Mouse (Mus musculus): ENCODE data around the gene Usp37. TPM values are rescaled to one million over a fixed set of nuclear protein-coding genes. Genes with fewer than 3 reads are reported as not detected.

Gene Usp37
- total RNA-seq (2014; fragmentation: Nextera tagmentation) (112 and 117 TPM in 2 replicates), total RNA-seq (2017) (72.2 and 89.3 TPM in 2 replicates), polyA plus RNA-seq (2012) (2.9 and 9.7 TPM in 2 replicates)

DNA sequence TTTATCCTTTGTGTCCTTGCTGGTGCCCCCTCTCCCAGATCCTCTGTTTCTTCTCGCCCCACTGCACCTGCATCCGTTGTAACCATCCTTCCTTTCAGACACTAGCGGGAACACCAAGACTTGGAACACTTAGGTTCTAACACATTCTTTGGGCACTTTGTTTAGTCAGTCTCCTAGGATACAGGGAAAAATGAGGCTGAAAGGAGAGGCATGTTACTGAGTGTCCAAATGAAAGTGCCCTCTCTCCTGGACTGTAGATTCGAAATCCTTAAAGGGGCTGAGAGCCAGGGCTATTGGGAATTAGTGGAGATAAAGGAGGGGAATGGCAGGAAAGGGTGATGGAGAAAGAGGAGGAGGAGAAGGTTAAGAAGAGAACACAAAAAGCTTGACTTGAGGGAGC, at the start of gene Usp37:
TSS of gene Usp37 (minus strand) at position 101 of the 400 bp plus-strand sequence.
- Histone ChIP-seq H3K4me1 (ENCODE audit: insufficient read depth, low read depth, low read length) (no peaks in the 10 kb centered on the region), H3K36me3 (replicated peaks) (no peaks in the 10 kb centered on the region), H3K4me3 (ENCODE audit: low read depth, low read length) (no peak within 1 kb of the TSS), H3K9me3 (replicated peaks) (no peaks in the 10 kb centered on the region), H3K27me3 (ENCODE audit: insufficient read depth, low read length) (peaks cover 62% of the 10 kb centered on the region)
- TF ChIP-seq GATA2 (IDR thresholded peaks at IDR 0.05; ENCODE audit: borderline replicate concordance, low read depth, low read length) (no peak), CTCF (IDR thresholded peaks at IDR 0.05; ENCODE audit: low read depth, low read length) (no peak), GATA1 (IDR thresholded peaks at IDR 0.05; ENCODE audit: borderline replicate concordance, low read length) (no peak), TAL1 (conservative IDR thresholded peaks at IDR 0.05; ENCODE audit: low read depth, low read length) (no peak), POLR2AphosphoS5 (IDR thresholded peaks at IDR 0.05; ENCODE audit: insufficient replicate concordance, low read depth, low read length) (no peak)
- ATAC-seq (ENCODE audit: extremely low read depth, insufficient number of reproducible peaks, low FRiP score, poor library complexity, severe bottlenecking), result no peak
- DNase-seq (ENCODE audit: low spot score), result no peak

DNA sequence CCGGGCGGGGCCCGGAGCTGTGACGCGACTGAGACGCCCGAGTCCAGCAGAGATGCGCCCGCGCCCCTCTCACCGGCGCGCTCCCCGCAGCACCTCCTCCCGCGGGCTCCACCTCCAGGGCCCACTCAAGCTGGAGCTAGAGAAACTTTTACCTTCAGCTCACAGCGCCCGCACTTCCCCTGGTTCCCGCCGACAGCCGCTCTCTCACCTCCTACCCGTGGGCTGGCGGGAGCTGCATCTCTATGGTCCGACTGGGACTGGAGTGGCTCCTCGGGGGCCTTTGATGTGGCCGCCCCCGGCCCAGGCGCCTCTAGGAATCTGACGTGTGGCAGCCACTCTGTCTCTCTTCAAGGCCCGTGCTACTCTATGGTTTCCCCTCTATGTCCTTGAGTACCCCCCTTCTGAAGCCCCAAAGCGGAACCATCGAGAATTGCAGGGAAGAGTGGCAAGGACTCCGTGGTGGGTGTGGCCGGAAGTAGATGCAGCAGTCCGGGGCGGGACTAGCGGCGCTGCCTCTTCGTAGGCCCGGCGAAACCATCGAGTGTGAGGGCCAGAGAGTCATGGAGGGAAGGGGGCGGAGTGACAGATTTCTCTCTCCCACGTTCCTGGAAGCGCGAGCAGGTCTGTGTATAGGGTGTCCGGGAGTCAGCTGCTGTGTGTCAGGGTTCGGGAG, 43.8 kb upstream of the Usp37 start, which contains the start of the genes Zfp142 and Bcs1l:
TSS of gene Zfp142 (minus strand) at position 474 of the 673 bp plus-strand sequence.
TSS of gene Bcs1l (plus strand) at position 517 of the 673 bp plus-strand sequence.
- peak within 1 kb of the TSS; percentile 77 for H3K4me3 ChIP-seq (ENCODE audit: low read depth, low read length)
- TF ChIP-seq TAL1 (conservative IDR thresholded peaks at IDR 0.05; ENCODE audit: low read depth, low read length) (no peak), POLR2AphosphoS5 (IDR thresholded peaks at IDR 0.05; ENCODE audit: insufficient replicate concordance, low read depth, low read length) (no peak), CTCF (IDR thresholded peaks at IDR 0.05; ENCODE audit: low read depth, low read length) (no peak), GATA1 (IDR thresholded peaks at IDR 0.05; ENCODE audit: borderline replicate concordance, low read length) (no peak), GATA2 (IDR thresholded peaks at IDR 0.05; ENCODE audit: borderline replicate concordance, low read depth, low read length) (no peak)
- no peaks in the 10 kb centered on the region for H3K9me3 ChIP-seq (replicated peaks)
- peaks cover 56% of the 10 kb centered on the region for H3K4me1 ChIP-seq (ENCODE audit: insufficient read depth, low read depth, low read length)
- peaks cover 63% of the 10 kb centered on the region for H3K36me3 ChIP-seq (replicated peaks)
- H3K27me3 ChIP-seq (ENCODE audit: insufficient read depth, low read length), result no peaks in the 10 kb centered on the region
- ATAC-seq (ENCODE audit: extremely low read depth, insufficient number of reproducible peaks, low FRiP score, poor library complexity, severe bottlenecking) (peak; percentile 97), DNase-seq (ENCODE audit: low spot score) (peak; percentile 98)

DNA sequence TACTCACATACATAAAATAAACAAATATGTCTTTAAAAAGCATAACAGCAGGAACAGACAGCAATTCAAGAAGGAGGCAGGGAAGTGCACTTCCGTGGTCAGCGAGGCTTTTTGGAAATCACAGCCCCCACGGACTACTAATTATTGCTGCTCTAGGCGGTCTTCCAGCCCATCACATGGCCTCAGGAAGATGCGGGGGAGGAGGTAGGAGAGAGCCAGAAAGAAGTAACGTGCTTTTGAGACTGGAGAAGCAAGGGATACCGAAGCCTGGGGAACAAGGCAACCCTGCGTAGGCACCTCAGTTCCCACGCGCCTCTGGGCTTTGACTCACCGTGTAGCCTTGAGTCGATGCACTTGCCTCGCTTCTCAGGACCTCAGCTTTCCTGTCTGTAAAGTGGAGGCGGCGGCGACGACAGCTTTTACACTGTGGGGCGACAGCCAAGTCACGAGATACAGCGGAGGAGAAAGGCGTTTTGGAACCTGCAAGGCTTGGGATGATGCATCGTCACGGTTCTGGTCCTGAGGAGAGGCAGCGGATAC, 43.2 kb upstream of the Usp37 start:
- Histone ChIP-seq H3K27me3 (ENCODE audit: insufficient read depth, low read length) (no peaks in the 10 kb centered on the region), H3K36me3 (replicated peaks) (peaks cover 68% of the 10 kb centered on the region), H3K4me3 (ENCODE audit: low read depth, low read length) (peak overlapping the region; percentile 77), H3K4me1 (ENCODE audit: insufficient read depth, low read depth, low read length) (peaks cover 56% of the 10 kb centered on the region), H3K9me3 (replicated peaks) (no peaks in the 10 kb centered on the region)
- ATAC-seq (ENCODE audit: extremely low read depth, insufficient number of reproducible peaks, low FRiP score, poor library complexity, severe bottlenecking), result no peak
- TF ChIP-seq GATA1 (IDR thresholded peaks at IDR 0.05; ENCODE audit: borderline replicate concordance, low read length), result no peak
- no peak for TF ChIP-seq POLR2AphosphoS5 (IDR thresholded peaks at IDR 0.05; ENCODE audit: insufficient replicate concordance, low read depth, low read length)
- no peak for TF ChIP-seq CTCF (IDR thresholded peaks at IDR 0.05; ENCODE audit: low read depth, low read length)
- no peak for TF ChIP-seq TAL1 (conservative IDR thresholded peaks at IDR 0.05; ENCODE audit: low read depth, low read length)
- TF ChIP-seq GATA2 (IDR thresholded peaks at IDR 0.05; ENCODE audit: borderline replicate concordance, low read depth, low read length), result no peak
- DNase-seq (ENCODE audit: low spot score), result peak; percentile 20

DNA sequence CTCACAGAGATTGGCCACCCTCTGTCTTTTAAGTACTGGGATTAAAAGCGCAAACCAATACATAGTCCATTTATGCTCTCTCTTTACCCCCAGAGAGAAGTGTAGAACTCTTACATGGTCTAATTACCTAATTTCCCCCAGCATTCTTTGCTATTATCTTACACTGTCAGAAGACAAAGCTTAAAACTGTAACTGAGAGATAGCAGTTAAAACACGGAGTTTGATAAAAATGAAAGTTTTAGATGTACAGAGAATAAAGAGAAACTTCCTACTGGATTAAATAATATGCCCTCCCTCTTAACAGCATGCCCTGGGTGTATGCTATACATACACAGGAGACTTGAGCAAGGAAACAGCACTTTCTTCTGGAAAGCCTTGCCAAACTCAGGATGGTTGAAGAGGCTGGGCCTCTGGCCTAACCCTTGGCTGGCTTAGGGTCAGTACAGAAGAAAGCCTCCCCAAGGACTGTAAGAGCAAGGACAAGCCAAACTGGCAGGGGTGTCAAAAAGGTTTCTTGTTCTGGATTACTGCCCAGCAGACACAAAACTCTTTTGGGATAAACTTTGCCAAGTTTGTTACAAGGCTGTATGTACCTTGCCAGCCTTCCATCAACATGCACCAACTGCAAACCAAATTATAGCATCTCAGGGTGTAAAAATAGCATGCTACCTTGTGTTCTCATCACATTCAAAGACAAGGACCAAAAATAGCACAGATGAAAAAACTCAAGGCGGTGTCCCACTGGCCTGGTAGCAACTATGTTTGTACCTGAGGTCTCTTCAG, 40.7 kb upstream of the Usp37 start:
- TF ChIP-seq TAL1 (conservative IDR thresholded peaks at IDR 0.05; ENCODE audit: low read depth, low read length), result no peak
- TF ChIP-seq CTCF (IDR thresholded peaks at IDR 0.05; ENCODE audit: low read depth, low read length), result no peak
- no peak for TF ChIP-seq POLR2AphosphoS5 (IDR thresholded peaks at IDR 0.05; ENCODE audit: insufficient replicate concordance, low read depth, low read length)
- TF ChIP-seq GATA1 (IDR thresholded peaks at IDR 0.05; ENCODE audit: borderline replicate concordance, low read length), result no peak
- TF ChIP-seq GATA2 (IDR thresholded peaks at IDR 0.05; ENCODE audit: borderline replicate concordance, low read depth, low read length), result no peak
- H3K4me3 ChIP-seq (ENCODE audit: low read depth, low read length), result no peak overlapping the region
- peaks cover 62% of the 10 kb centered on the region for H3K36me3 ChIP-seq (replicated peaks)
- no peaks in the 10 kb centered on the region for H3K27me3 ChIP-seq (ENCODE audit: insufficient read depth, low read length)
- ATAC-seq (ENCODE audit: extremely low read depth, insufficient number of reproducible peaks, low FRiP score, poor library complexity, severe bottlenecking) (no peak), DNase-seq (ENCODE audit: low spot score) (no peak)
- peaks cover 44% of the 10 kb centered on the region for H3K4me1 ChIP-seq (ENCODE audit: insufficient read depth, low read depth, low read length)
- no peaks in the 10 kb centered on the region for H3K9me3 ChIP-seq (replicated peaks)

DNA sequence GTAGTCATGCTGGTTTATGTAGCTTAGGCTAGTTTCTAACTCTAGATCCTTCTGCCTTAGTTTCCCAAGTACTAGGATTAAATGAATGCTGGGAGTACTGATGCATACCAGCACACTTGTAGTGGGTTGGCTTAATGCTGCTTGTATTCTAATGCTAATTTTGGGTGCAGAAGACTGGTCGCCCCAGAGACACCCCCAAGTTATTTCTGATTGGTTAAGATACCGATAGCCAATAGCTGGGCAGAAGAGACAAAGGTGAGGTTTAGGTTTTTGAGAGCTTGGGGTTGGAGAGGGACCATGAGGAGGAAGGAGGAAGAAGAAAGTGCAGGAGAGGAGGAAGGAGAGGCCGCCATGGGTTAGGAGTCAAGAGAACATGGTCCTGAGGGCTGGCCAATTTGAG, 38.5 kb upstream of the Usp37 start:
- Histone ChIP-seq H3K27me3 (ENCODE audit: insufficient read depth, low read length) (no peaks in the 10 kb centered on the region), H3K4me1 (ENCODE audit: insufficient read depth, low read depth, low read length) (peaks cover 30% of the 10 kb centered on the region), H3K4me3 (ENCODE audit: low read depth, low read length) (no peak overlapping the region), H3K36me3 (replicated peaks) (peaks cover 76% of the 10 kb centered on the region), H3K9me3 (replicated peaks) (no peaks in the 10 kb centered on the region)
- DNase-seq (ENCODE audit: low spot score), result no peak
- no peak for TF ChIP-seq POLR2AphosphoS5 (IDR thresholded peaks at IDR 0.05; ENCODE audit: insufficient replicate concordance, low read depth, low read length)
- no peak for TF ChIP-seq GATA1 (IDR thresholded peaks at IDR 0.05; ENCODE audit: borderline replicate concordance, low read length)
- no peak for TF ChIP-seq GATA2 (IDR thresholded peaks at IDR 0.05; ENCODE audit: borderline replicate concordance, low read depth, low read length)
- TF ChIP-seq TAL1 (conservative IDR thresholded peaks at IDR 0.05; ENCODE audit: low read depth, low read length), result no peak
- no peak for TF ChIP-seq CTCF (IDR thresholded peaks at IDR 0.05; ENCODE audit: low read depth, low read length)
- no peak for ATAC-seq (ENCODE audit: extremely low read depth, insufficient number of reproducible peaks, low FRiP score, poor library complexity, severe bottlenecking)

Data from G1E (cell line).